Mouse (Mus musculus): Measurements from ENCODE around the gene Arhgef10l.

The Arhgef10l gene

DNA sequence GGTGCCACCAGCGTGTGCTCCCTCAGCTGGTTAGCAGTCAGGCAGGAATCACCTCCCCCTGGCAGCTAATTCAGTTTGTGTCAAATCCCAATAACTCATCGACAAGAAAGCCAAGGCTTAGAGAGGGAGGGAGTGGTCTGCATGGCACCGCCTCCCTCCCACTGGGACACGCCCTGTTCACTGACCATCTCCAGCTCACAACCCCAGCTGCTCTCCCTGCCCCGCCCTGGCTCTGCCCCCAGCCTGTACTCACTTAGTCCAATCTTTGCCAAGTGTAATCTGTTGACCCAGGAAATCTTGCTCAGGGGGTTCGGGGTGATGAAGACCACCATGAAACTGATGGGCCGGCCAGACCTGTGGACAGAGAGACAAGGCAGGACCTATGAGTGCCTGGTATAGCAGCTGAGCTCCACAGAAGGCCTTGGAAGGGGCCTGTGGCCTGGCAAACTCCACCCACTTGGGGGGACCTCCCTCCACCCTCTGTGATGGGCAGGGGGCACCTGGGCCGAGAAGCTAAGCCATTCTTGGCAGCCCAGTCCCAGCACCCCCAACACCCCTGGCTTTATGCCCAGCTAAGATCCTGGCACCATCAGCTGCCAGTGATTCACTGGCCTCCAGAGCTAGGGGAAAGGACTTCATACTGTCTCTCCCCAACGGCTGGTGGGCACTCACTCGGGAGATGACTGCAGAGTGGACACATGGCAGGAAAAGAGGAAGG lies 103.2 kb downstream of the Arhgef10l start:
- DNase-seq = peak in 1 of 2 experiments; percentile 32

DNA sequence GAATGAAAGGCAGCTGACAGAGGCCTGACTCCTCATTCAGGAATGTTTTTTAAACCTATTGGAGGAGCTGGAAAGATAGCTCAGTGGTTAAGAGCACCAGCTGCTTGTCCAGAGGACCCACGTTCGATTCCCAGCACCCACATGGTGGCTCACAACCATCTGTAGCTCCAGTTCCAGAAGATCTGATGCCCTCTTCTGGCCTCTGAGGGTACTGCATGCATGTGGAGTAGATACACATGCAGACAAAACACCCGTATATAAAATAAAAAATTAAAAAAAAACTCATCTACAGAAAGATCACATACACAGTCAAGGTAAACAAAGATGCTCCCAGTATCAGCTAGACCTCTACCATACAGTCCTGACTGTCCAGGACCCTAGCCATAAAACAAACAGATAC lies 104.1 kb downstream of the Arhgef10l start:
- DNase-seq = no peak

DNA sequence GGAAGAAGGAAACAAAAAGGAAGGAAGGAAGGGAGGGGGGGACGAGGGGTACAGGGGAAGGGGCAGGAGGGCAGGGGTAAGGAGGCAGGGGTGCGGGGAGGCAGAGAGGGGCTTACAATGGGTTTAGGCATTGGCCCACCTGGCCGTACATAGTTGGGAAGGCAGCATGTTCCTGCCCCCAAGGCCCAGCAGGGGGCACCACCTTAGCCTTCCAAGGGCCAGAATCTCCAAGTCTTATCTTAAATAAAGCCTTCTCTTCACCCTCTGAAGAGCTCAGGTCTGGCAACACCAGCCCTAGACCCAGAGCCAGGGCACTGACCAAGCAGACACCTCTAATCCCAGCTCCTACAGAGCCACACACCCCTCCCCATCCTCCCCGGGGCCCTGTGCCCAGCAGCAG lies 106.0 kb downstream of the Arhgef10l start:
- no peak for DNase-seq

DNA sequence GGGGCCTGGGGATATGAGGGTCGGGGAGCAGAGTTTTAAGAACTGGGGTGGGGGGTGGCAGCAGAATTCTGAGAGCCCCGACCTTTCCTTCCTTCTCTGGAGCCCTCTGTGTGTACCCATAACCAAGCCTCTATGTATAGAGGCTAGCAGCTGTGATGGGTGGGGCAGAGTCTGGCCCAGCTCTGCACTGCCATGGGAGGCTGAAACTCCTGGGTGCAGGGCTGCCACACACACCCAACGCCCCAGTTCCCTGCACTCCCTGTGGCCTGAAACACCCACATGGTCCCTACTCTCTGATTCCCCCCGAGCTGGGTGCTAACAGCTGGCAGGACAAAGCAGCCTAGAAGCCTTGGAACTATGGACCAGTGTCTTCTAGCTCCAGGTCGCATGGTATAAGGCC lies 107.6 kb downstream of the Arhgef10l start:
- DNase-seq = no peak

DNA sequence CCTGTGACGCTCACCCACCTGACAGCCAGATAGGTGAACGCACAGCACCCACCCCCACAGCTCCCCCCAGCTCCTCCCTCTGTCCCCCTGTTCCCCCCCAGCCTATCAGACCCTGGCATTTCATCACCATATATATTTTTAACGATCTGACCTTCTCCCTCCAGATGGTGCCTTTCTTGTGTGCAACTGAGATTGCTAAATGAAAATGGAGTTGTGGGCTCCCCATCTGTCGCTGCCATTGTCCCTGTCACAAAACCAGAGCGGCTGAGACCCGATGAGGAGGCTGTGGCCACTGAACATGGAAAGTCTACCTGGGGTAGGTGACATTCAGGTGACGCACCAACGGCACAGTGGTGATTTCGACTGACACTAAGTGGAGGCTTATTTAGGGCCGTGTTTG lies 109.3 kb downstream of the Arhgef10l start:
- DNase-seq = no peak

DNA sequence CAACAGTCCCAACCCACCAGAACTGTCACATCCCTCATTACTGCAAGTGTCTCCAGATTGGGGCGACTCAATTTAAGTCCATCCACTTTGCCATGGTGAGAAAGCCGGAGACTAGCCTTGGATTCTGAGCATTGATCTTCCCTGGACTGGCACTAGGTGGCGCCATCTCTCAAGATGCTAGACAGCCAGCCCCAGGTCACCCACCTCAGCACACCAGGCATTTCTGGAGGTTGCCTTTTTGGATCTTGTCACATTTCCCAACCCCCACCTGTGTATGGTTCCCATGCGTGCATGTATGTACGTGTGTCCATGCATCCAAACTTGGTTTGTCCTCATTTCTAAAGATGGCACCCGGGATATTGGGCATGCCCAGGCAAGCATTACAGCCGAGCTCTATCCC lies 110.5 kb downstream of the Arhgef10l start:
- peak; percentile 79 to 85 for DNase-seq

DNA sequence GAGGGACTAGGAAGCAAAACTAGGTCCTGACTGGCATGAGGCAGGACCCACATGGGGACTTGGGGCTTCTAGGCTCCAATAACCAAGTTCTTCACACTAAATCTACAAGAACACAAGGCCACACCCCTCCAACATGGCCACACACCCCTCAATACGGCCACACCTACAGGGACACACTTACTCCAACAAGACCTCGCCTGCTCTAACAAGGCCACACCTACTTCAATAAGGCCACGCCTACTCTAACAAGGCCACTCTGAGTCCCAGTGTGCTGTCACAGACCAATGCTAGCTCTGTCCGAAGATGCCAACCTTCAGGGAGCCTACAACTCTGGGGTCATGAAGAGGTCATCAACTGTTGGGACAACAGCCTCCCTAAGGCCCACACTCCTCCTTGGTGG lies 111.3 kb downstream of the Arhgef10l start:
- DNase-seq = no peak

DNA sequence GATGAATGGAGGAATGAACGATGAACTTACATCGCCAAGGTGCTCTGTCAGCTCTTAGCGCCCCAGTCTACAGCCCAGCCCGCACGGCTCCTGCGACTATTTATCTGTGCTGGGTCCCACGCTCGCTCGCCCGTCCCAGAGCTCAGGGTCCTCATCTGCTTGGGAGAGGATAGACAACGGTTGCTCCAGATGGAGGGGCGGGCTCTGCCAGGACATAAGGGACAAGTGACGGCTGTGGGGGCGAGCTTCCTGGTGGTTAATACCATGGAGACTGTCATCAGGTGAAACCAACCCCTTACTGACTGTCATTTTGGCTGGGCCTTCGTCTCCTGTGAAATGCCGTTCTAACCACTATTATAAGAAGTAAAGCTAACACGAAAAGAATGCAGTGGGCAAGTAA lies 114.0 kb downstream of the Arhgef10l start:
- no peak for DNase-seq

DNA sequence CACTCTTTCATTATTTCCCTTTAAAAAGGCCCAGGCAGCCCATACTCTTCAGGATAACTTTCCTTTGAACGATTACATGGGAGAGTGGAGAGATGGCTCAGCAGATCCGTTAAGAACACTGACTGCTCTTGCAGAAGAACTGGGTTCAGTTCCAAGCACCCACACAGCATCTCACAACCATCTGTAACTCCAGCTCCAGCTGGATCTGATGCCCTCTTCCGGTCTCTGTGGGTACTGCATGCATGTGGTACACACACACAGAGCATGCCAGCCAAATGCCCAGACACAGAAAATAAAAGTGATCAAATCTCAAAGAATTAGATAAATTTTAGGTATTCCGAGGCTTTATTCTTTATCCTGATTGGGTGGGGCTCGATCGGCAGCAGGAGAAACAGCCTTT lies 115.1 kb downstream of the Arhgef10l start:
- no peak for DNase-seq

DNA sequence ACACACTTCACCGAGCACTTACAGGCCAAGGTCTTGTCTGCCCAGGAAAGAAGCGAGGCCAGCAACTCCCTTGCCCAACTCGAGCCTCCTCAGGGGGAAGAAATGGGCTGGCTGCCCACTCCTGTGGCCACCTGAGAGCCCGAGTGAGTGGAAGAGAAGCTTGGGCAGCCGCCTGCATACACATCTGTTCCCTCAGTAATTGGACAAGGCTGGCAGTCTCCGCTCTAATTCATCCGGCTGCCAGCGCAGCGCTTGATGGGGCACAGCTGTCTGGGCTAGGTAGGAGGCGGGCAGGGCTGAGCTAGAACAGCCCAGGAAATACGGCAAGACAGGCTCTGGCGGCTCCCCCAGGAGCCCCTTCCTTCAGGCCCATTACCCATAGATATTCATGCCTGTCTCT lies 115.8 kb downstream of the Arhgef10l start:
- peak in 1 of 2 experiments; percentile 28 for DNase-seq

DNA sequence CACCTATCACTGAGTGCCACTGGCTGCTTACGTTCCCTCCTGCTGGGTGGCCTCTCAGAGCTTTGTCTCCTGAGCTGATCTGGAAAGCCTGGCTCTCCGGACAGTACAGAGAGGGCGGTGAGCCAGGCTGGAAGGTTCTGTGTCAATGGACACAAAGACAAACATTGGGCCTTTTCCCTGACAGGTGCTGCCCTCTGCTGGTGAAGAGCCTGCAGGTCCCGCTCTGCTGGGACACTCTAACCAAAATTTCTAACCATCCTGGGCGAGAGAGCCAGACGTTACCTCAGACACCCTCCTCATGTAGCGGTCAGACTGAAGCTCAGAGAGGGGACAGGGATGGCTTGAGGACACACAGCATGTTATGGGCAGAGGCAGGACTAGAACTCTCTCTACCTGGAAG lies 118.3 kb downstream of the Arhgef10l start:
- peak; percentile 88 to 90 for DNase-seq

DNA sequence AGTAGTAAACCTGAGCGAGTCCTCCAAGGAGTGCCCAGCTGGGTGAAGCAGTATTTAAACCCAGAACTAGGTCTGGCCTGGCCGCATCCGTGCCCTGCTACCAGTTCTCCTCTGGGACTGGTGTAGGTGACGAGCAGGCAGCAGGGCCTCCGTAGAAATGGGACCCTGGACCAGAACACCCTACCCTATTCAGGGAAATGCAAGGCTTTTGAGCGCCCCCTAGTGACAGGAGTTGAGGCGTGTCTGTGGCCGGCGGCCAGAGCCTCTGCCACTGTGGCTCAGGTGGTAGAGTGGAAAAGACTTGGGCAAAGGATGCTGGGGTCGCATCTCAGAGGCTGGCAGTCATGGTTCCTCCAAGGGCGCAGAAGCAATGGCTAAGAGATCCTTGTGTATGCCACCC lies 126.7 kb downstream of the Arhgef10l start:
- DNase-seq = peak; percentile 72 to 84

DNA sequence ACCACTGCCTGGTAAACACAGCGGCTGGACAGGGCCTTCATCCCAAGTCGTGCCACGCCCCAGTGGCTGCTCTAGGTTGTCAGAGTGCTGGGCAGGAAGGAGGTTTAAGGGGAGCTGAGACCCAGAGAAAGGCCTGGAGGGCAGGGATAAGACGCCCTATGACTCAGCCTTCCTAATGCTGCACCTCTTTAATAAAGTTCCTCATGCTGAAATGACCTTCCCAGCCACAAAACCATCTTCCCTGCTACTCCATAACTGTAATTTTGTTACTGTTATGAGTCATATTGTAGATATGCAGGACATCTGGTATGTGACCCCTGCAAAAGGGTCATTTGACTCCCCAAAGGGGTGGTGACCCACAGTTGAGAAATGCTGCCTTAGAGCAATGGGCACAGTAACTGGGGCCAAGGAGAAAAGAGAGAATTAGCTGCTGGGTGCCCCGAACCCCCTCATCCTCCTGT lies 128.2 kb downstream of the Arhgef10l start:
- DNase-seq = no peak

DNA sequence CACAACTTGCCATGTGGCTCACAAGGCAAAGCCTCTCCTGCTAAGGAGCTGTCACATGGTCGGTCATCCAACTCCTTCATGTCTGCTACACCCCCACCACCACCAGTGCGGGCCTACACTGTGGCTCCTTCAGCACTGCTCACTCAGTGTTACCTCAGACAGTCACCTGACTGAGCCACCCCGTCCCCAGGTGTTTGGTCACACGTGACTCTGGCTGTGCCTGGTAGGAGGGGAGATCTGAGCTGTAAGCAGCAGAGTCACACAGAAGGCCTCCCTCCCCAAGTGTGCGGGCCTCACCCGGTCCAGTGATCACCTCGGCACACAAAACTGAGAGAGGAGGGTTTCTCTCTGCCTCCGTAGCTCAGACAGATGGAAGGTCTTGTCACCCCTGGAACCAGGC lies 130.5 kb downstream of the Arhgef10l start:
- no peak for DNase-seq

DNA sequence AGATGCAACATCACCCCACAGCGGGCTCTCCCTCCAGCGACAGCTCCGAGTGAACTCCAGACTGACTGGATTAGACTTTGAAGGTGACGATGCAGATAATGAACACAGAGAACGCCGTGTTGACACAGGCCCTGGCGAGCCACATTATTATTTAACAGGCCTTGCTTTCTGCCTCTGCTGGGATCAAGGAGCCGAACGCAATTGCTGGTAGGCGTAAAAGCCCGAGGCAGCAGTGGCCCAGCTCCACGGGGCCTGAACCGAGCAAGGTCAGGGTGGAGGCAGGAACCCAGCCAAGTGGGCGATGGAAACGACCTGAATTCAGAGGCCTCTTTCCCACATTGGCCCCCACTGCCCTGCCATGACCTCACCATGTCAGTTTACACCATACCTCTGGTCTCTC lies 133.5 kb downstream of the Arhgef10l start:
- DNase-seq = no peak

DNA sequence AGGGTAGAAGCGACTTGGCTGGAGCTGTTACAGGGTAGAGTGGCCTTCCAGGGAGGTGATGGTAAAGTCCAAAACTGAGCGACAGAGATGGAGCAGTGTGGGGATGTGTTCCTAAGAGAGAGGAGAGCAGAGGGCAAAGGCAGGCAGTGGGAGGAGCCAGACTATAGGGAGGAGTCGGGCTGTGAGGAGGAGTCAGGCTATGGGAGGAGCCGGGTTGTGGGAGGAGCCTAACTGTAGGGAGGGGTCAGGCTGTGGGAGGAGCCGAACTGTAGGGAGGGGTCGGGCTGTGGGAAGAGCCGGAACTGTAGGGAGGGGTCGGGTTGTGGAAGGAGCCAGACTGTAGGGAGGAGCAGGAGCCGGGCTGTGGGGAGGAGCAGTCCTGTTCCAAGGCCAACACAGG lies 134.8 kb downstream of the Arhgef10l start:
- no peak for DNase-seq

DNA sequence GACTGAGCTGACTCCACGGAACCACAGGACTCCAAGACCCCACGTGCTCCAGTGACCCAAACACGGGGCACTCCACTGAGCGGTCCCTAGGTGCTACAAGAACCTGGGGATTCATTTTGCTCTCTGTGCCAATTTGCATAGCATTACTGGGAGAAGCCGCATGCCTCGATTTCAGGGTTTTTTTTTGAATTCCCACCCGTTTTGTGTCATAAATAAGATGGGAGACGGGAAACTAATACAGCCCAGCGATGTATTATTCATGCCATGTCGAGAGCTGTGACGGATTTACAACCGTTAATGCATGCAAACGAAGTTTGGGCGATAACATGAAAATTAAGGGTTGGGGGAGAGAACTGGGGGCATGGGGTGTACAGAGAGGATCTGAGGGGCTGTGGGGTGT lies 136.1 kb downstream of the Arhgef10l start:
- no peak for DNase-seq

DNA sequence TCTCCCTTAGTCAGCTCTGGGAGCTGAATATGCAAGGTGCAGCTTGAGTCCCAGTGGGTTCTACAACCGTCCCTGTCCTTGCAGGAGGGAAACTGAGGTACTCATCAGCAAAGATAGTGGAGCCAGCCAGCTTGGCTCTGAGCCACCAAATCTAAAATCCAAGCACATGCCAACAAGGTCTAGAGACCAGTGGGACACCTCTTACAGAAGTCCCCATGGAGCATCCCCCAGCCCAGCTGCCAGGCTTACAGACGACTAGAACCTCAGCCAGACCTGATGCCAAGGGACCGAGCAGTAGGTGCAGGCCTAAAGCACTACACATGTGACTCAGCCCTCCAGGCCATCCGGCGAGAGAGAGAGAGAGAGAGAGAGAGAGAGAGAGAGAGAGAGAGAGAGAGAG lies 137.4 kb downstream of the Arhgef10l start:
- DNase-seq = no peak

DNA sequence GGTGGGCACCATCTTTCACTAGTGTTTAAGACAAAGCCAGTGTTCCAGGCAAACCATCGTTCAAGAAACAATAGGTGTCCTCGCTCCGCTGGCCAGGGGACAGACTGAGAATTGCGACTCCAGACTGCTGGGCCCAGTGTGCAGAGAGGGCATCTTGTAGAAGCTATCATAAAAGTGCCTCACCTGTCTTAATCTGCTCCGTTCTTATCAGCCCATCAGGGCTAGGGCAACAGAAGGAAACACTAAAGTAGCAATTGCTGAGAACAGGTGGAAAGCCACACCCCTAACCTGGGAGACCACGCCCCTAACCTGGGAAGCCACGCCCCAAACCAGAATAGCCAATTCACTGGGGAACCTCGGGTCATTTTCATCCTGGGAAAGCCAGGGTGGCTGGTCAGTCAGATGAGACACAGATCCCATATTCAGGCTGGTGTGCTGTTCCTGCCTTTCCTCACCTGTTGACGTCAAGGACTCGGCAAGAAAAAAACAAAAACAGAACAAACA lies 140.1 kb downstream of the Arhgef10l start:
- DNase-seq = no peak

DNA sequence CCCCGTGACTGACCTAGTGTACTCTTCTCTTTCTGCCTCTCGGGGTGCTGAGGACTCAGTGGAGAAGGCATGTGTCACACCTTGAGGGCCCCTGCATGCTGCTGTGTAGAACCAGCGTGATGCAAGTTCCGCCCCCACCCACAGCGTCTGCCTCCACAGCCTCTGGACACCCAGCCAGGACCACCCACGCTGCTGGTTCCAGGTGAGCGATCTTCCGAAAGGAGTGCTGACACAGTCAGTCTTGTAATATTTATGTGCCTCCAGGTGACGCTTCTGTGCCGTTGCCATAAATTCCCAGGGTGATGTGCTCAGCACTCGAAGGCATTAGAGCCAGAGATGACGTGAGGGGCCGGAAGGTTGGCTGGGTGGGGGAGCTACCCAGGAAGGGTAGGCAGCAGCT lies 140.9 kb downstream of the Arhgef10l start:
- no peak for DNase-seq

DNA sequence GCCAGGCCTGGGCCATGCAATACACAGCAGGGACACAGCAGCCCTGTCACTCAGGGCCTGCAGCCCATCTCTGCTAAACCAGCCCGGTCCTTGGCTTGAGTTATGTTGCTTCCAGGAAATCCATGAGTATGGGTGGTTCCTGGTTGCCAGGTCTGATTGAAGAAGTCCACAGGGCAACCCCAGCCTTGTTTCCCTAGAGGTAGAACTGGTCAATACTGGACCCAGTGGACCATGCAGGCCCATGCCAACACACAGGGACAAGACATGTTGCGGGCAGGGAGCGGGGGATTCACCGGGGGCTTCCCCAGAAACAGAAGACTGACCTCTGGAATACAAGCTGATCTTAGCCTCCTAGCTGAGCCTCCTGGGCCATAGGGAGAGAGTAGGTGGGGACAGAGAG lies 142.9 kb downstream of the Arhgef10l start:
- no peak for DNase-seq

DNA sequence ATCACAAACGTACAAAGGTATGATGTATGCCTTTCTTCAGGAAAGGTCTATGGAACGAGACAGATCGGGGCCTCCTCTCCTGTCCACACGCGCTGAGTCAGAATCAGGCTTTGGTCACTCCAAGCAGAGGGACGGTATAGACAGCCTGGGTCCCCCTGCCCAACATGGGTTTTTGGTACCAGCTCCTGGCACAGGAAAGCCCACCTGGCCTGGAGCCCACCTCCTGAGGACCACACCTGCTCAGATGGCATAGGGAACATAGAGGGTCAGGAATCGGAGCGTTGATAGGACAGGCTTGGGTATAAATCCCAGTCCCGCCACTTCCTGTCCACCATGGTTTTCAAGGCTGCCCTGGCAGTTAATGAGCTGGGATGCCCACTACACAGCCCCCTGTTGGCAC lies 145.1 kb downstream of the Arhgef10l start:
- no peak for DNase-seq

DNA sequence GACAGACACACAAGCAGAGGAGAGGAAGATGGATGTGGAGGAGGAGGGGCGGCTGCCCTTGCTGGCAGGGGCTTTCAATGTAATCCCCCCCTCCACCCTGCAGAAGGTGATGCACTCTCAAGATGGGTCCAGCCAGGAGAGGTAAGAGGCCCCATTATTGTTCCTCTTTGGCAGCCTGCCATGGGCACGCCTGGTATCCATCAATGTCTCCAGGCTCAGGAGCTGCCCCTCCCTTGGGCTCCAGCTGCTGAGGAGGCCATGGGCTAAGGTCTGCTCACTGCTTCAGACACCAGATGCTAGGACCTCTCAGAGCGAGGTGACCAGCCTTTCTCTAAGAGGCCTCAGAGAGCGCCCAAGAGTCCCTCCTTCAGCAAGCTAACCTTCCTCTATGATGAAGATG lies 152.0 kb downstream of the Arhgef10l start:
- DNase-seq = no peak

DNA sequence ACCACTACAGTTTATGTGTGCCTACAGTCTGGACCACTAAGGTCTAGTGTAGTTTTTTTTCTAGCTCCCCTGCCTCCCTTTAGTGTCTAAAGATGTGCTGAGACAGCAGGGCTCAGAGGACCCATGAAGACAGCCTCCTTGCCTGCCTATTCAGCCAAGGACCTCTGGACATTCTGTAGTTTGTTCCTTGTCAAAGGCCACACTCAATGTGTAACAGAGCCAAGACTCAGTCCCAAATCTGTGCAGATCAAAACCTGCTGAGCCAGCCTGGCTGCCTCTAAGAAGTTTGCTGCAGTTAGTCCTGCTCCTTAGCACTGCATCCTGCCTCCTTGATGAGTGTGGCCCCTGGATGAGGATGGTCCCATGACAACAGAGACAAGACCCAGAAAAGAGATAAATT lies 156.0 kb downstream of the Arhgef10l start:
- no peak for DNase-seq

DNA sequence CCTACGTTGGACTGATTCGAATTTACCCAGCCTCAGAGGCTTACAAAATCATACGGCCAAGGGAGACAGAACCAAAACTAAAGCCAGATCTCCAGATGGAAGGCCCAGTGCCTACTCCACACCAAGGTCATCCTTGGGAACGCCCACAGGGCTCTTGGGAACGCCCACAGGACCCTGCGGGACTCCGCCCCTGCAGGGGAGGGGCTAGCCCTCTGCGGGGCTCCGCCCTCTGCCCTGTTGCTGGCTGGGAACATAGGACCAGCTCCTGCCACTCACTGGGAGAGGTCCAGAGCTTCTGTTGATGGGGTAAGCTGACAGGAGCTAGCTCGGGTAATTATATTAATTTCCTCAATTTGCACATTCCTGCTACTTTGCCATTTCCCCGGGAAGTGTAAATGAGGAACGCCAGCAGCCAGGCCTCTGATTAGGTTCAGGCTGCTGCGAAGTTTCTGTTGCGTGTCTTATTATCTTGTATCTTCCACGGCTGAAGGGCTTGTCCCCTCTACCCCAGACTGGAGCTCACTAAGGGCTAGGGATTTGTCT lies 158.6 kb downstream of the Arhgef10l start:
- DNase-seq = no peak

Measured in cerebellum, adult 18-20 months (tissue).